Mouse (Mus musculus): ENCODE data around the gene Atp8b5.

DNA sequence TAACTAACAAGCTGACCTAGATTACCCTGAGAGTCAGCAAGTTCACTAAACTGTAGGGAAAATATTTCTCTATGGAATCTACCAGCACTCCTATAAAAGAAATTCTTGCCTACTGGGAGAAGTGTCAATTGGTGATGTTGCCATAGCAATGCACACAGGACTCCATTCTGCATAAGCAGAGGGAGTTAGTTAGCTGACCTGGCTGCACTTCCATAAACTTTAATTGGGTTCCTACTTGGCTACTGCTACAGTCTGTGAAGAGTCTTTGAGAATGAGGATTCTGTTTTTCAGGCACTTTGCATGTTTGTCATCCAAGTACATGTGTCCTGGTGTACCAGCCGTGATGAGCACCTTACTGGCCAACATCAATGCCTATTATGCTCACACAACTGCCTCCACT, 26.2 kb upstream of the Atp8b5 start:
- TF ChIP-seq CTCF (IDR thresholded peaks at IDR 0.05; ENCODE audit: borderline replicate concordance, insufficient read depth, low read depth, low read length) (no peak), POLR2A (IDR thresholded peaks at IDR 0.05; ENCODE audit: borderline replicate concordance, insufficient read depth, low read length) (no peak)

All from cerebellum, adult 2 months (tissue).